Mouse (Mus musculus) liver, embryonic 13.5 days (tissue): ENCODE results near the gene Gm10309. TPM values are rescaled to one million over a fixed set of nuclear protein-coding genes. Genes with fewer than 3 reads are reported as not detected.

Experiments
- ATAC-seq: fragments of 200-750 bp; cut with Nextera tagmentation; 2 replicates; pipeline ENCODE4 v1.8.0; 2017; ENCODE audit warnings: low read depth, mild to moderate bottlenecking, moderate number of reproducible peaks, moderate library complexity
- DNase-seq: peaks from one replicate; pipeline ENCODE4 v3.0.0; 2022
- H3K27ac ChIP-seq: fragments of 300-500 bp; sonication (generic); 2 replicates; pipeline ENCODE4 v1.5.1; 2015; ENCODE audit warnings: moderate library complexity, mild to moderate bottlenecking, inconsistent platforms
- H3K27me3 ChIP-seq: fragments of 300-500 bp; sonication (generic); 2 replicates; pipeline ENCODE4 v1.6.1; 2015; ENCODE audit warnings: mild to moderate bottlenecking, inconsistent platforms
- H3K36me3 ChIP-seq: fragments of 300-500 bp; sonication (generic); 2 replicates; pipeline ENCODE4 v1.6.1; 2015; ENCODE audit warnings: mild to moderate bottlenecking, inconsistent platforms
- H3K4me1 ChIP-seq: fragments of 300-500 bp; sonication (generic); replicated peaks from 2 replicates; pipeline ENCODE4 v1.6.1; 2015; ENCODE audit warnings: inconsistent platforms
- H3K4me2 ChIP-seq: fragments of 300-500 bp; sonication (generic); 2 replicates; pipeline ENCODE4 v1.6.1; 2015; ENCODE audit warnings: inconsistent platforms, mild to moderate bottlenecking, moderate library complexity
- H3K4me3 ChIP-seq: fragments of 300-500 bp; sonication (generic); replicated peaks from 2 replicates; pipeline ENCODE4 v1.5.1; 2015; ENCODE audit warnings: mild to moderate bottlenecking, inconsistent platforms
- H3K9ac ChIP-seq: fragments of 300-500 bp; sonication (generic); 2 replicates; pipeline ENCODE4 v1.6.1; 2015; ENCODE audit warnings: mild to moderate bottlenecking, inconsistent platforms
- H3K9me3 ChIP-seq: fragments of 300-500 bp; sonication (generic); replicated peaks from 2 replicates; pipeline ENCODE4 v1.6.1; 2016; ENCODE audit warnings: inconsistent platforms
- WGBS: fragments of 180-500 bp; shearing (Covaris S2); methylation state at CpG from one replicate; pipeline ENCODE4 v1.1.7; 2015; ENCODE audit not compliant: insufficient replicate concordance; 5-methylcytosine and 5-hydroxymethylcytosine counted together
- polyA plus RNA-seq: library from polyadenylated mRNA; unstranded; fragments of >200 nt; fragmentation: Nextera tagmentation; extraction: Ambion mirVana; gene quantifications from 2 replicates; pipeline ENCODE4 v1.2.1, GENCODE M21; 2015

Gm10309 gene
- polyA plus RNA-seq, 1 experiment from 2014 or later, result not detected

DNA sequence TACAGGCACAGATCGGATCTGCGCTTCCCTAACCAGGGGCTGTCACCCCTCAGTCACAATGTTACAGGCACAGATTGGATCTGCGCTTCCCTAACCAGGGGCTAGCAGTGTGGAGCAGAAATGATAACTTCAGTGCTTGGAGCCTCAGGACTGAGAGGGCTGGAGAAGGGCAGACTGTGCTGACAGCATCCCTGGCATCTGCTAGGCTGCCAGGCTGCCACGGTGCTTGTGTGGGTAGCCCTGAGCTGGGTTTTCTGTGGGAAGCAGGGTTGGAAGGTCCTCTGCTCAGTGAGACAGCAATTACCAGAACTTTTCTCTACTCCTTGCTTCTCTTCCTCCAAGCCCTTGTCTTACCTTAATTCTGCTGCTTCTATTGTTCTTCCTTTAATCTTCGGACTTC is 37.1 kb downstream of the Gm10309 start:
- no peak for ATAC-seq
- Histone ChIP-seq H3K4me1 (peaks cover 23% of the 10 kb centered on the region), H3K4me2 (no peak overlapping the region), H3K36me3 (no peaks in the 10 kb centered on the region), H3K27me3 (no peaks in the 10 kb centered on the region), H3K9ac (no peak overlapping the region), H3K4me3 (no peak overlapping the region), H3K27ac (no peak overlapping the region), H3K9me3 (no peaks in the 10 kb centered on the region)
- no peak for DNase-seq
- WGBS, result 67% methylated on average over 5 of the region's 5 CpGs

DNA sequence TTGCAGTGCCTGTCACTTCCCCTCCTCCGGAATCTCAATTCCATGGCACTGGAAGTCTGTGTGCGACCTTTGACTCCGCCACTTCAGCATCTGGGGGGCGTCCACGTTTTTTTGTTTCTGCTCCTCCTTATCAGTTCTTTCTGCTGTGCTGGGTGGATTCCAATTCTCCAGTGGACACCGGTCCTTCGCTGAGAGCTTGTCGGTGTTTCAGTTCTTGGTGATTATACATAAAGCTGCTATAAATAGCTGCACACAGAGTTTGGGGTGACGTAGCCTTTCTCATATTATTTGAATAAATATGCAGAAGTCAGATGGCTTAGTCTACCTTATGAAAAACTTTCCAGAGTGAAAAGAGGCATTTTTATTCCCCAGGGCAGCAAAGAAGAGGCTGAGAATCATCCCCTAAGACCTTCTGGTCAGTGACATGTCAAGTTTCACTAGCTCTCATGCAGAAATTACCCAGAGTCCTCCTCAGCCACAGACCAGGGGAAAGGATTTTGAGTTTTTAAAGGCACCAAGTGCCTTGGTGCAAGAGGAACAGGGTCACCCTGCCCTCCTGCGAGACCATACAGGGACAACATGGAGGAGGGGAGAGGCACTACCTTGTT is 37.6 kb downstream of the Gm10309 start:
- Histone ChIP-seq H3K27me3 (no peaks in the 10 kb centered on the region), H3K4me2 (no peak overlapping the region), H3K4me1 (peaks cover 23% of the 10 kb centered on the region), H3K9ac (no peak overlapping the region), H3K4me3 (no peak overlapping the region), H3K9me3 (no peaks in the 10 kb centered on the region), H3K27ac (no peak overlapping the region), H3K36me3 (no peaks in the 10 kb centered on the region)
- DNase-seq, result no peak
- ATAC-seq, result no peak
- 61% methylated on average over 10 of the region's 10 CpGs for WGBS

DNA sequence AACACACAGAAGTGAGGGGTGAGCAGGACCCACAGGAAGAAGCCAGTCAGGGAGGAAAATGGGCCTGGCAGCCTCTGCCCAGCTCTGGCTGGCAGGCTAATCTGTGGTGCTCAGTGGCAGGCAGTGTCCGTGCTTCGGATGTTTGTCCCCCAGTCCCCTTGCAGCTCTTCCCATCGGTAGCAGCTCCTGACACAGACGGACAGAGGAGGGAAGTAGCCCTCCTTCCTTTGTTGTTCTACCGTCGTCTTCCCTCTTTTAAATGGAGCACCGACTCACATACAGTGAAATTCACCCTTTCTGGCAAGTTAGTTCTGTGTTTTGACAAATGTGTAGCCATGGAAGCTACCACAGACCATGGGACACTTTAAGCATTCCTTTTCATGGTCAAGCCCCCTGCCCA is 38.2 kb downstream of the Gm10309 start:
- Histone ChIP-seq H3K9ac (no peak overlapping the region), H3K4me3 (no peak overlapping the region), H3K4me2 (no peak overlapping the region), H3K4me1 (peaks cover 23% of the 10 kb centered on the region), H3K27me3 (no peaks in the 10 kb centered on the region), H3K36me3 (no peaks in the 10 kb centered on the region), H3K9me3 (no peaks in the 10 kb centered on the region), H3K27ac (no peak overlapping the region)
- ATAC-seq, result no peak
- WGBS, result 37% methylated on average over 7 of the region's 7 CpGs
- DNase-seq, result no peak

DNA sequence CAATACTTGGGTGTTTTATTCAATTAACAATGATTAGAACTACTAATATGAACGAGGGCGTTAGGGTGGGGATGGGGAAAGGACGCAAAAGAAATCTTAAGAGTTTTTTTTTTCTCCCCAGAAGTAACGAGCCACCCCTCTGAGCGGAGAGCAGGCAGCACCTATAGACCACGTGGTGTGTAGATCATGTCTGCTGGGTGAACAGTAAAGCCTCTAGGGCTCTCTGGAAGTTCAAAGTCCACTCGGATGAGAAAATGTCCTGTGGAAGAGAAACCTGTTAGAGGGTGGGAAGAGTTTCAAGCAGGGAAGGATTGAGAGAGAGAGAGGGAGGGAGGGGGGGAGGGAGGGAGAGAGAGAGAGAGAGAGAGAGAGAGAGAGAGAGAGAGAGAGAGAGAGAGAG is 38.6 kb downstream of the Gm10309 start:
- peaks cover 23% of the 10 kb centered on the region for H3K4me1 ChIP-seq
- no peak overlapping the region for H3K4me2 ChIP-seq
- H3K9me3 ChIP-seq, result no peaks in the 10 kb centered on the region
- DNase-seq (no peak), ATAC-seq (no peak)
- no peaks in the 10 kb centered on the region for H3K36me3 ChIP-seq
- no peak overlapping the region for H3K9ac ChIP-seq
- no peaks in the 10 kb centered on the region for H3K27me3 ChIP-seq
- no peak overlapping the region for H3K27ac ChIP-seq
- WGBS, result 60% methylated on average over 7 of the region's 7 CpGs
- H3K4me3 ChIP-seq, result no peak overlapping the region

DNA sequence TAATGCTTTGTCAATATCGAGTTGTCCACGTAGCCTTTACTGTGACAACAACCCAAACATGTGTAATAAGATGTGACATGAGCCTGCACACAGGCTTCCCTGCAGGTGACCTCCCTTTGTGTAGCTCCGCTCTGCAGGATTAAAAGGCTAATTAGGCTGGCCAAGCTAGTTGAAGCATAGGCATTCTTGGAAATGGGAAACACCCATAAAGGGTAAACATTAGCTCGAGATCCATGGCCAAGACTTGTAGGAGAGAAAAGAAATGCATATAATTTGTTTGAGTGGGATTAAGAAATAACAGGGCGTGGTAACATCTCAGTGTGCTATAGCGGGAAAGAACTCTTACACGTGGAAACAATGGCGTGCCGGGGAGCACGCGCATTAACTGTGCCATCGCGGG is 39.2 kb downstream of the Gm10309 start:
- H3K36me3 ChIP-seq, result no peaks in the 10 kb centered on the region
- no peaks in the 10 kb centered on the region for H3K27me3 ChIP-seq
- no peak for DNase-seq
- H3K9ac ChIP-seq, result no peak overlapping the region
- H3K4me2 ChIP-seq, result no peak overlapping the region
- H3K27ac ChIP-seq, result no peak overlapping the region
- H3K9me3 ChIP-seq, result no peaks in the 10 kb centered on the region
- WGBS, result 75% methylated on average over 13 of the region's 13 CpGs
- peaks cover 23% of the 10 kb centered on the region for H3K4me1 ChIP-seq
- no peak overlapping the region for H3K4me3 ChIP-seq
- no peak for ATAC-seq

DNA sequence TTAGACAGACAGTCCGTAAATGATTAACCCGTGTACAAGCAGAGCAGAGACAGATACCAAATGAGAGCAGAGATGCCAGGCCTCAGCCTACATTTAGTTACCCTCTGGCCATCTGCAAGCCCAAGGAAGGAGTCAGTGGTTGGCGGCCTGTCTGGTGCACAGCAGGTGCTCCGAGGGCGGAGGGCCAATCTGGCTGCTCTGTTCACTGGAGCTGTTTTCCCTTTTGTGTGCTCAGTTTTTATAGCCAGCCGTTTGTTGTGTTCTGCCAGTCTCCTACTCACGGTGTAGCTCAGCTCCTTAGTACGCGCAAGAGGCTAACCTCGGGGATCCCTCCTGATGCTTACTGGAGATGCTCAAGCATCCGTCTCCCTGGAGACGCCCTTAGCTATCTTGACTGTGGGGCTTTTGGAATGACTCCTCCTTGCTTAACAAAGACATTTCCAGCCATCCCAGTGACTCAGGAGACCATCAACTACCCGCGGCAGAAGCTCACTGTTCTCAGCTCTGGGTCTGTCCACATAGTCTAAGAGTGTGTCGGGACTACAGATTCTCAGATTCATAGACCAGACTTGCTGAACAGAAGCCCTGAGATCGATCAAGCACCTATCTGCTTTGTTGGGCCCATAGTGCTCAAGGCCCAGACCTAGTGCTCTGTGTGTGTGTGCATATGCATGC is 40.2 kb downstream of the Gm10309 start:
- H3K4me1 ChIP-seq, result peaks cover 23% of the 10 kb centered on the region
- no peak overlapping the region; the same call in 1 of the 2 replicates for H3K27ac ChIP-seq
- H3K4me2 ChIP-seq, result no peak overlapping the region
- H3K4me3 ChIP-seq, result no peak overlapping the region
- no peaks in the 10 kb centered on the region for H3K36me3 ChIP-seq
- no peaks in the 10 kb centered on the region for H3K27me3 ChIP-seq
- H3K9me3 ChIP-seq, result no peaks in the 10 kb centered on the region
- WGBS, result 68% methylated on average over 16 of the region's 16 CpGs
- DNase-seq (no peak), ATAC-seq (peak; percentile 69)
- no peak overlapping the region for H3K9ac ChIP-seq

DNA sequence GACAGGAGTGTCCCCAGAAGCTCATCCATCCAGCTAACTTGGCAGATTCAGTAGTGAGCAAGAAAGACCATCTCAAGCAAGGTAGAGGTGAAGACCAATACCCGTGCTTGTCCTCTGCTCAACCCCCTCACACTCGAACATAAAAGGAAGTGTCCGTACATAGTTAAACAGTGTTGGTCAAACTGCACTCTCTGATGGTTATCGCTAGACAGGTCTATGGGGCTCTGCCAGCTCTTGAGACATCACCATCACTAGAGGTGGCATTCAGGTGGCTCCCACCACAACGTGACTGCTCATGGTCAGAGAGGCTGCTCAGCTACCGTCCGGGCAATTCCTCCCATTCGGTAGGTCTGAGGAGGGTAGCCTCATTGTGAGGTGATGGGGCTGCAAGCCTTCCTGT is 40.8 kb downstream of the Gm10309 start:
- ATAC-seq, result peak; percentile 17; the same call in 1 of the 2 replicates
- no peak for DNase-seq
- no peak overlapping the region for H3K4me3 ChIP-seq
- no peak overlapping the region for H3K9ac ChIP-seq
- peaks cover 23% of the 10 kb centered on the region for H3K4me1 ChIP-seq
- no peak overlapping the region for H3K4me2 ChIP-seq
- WGBS, result 63% methylated on average over 8 of the region's 8 CpGs
- no peaks in the 10 kb centered on the region for H3K9me3 ChIP-seq
- no peaks in the 10 kb centered on the region for H3K27me3 ChIP-seq
- no peak overlapping the region for H3K27ac ChIP-seq
- no peaks in the 10 kb centered on the region for H3K36me3 ChIP-seq

DNA sequence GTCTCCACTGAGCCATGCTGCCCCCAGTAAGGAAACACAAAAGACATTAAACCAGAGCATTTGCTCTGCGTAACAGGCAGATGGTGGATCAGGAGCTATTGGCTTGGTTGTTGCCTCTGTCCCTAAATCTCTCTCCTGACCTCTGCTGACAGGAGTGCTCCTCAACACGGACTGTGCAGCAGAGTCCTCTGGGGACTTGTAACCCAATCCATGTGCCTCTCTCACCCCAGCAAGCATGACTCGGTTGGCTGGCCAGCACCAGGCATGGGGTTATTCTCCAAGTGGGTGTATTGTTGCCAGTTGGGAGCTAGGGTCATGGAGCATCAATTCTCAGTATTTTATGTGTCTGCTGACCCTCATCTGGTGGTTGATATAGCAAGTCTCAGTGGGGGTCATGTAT is 41.7 kb downstream of the Gm10309 start:
- no peak overlapping the region for H3K4me3 ChIP-seq
- no peak overlapping the region for H3K9ac ChIP-seq
- no peak overlapping the region for H3K4me2 ChIP-seq
- ATAC-seq (no peak), DNase-seq (no peak)
- WGBS, result 53% methylated on average over 3 of the region's 3 CpGs
- no peak overlapping the region for H3K27ac ChIP-seq
- no peaks in the 10 kb centered on the region for H3K9me3 ChIP-seq
- no peaks in the 10 kb centered on the region for H3K27me3 ChIP-seq
- H3K36me3 ChIP-seq, result no peaks in the 10 kb centered on the region
- H3K4me1 ChIP-seq, result peaks cover 23% of the 10 kb centered on the region

DNA sequence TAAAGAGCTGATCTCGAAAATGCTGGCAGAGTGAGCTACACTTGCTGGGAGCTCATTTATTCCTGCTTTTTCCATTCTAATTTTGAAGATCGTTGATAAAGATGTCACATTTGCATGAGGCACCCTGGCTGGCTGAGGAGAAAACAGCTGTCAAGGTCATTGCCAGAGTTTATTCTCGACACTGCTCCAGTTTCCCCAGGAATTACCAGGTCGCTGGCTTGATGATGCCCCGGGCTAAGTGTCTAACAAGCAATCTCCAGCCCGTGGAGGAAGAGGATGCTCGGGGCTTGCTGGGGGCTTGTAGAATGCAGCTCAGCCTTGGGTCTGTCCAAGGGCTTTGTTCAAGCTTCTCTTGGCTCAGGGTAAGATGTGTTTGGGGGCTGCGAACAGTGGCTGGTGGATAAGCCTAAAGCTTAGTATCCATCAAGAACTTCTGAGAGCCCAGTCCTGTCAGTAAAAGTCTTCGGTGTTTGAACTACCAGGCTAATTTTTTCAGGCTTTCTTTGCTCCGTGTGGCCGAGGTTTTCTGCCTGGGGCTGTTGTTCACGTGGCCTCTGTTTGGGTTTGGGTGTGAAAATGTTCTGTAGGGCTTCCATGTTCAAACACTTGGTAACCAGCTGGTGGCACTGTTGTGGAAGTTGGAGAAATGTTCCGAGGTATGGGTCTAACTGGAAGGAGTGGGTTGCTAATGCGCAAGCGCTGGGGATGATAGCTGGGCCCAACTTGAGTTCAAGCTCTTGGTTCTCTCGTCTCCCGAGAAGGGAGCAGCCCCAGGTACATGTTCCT is 44.2 kb downstream of the Gm10309 start:
- DNase-seq, result no peak
- 65% methylated on average over 17 of the region's 17 CpGs for WGBS
- H3K27ac ChIP-seq, result no peak overlapping the region

DNA sequence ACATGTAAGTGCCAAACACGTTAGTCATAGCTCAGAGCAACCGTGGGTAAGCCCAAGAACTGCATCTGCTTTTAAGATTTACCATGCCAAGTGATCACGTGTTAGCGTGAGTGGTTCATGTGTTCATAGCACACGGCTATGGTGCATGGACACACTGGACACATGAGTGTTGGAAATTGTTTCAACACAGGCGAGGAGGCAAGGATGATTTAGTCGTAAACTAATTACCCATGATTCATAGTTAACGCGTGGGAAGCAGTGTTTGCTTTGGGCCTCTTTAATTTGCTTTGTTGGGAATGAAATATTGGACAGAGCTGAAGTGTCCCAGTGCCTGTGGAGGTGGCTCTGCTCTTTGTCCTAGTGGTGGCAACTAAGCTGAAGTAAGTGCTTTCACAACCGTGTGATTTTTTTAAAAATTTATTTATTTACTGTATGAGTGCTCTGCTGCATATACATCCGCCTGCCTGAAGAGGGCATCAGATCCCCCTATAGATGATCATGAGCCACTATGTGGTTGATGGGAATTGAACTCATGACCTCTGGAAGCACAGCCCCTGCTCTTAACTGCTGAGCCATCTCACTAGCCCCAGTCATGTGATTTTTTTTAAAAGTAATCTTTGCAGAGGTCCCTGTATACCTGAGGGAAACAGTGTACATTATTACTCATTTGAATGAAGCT is 46.6 kb downstream of the Gm10309 start:
- H3K9ac ChIP-seq, result no peak overlapping the region

More for the DNA sequence above, 44.2 kb downstream of the Gm10309 start:
- Histone ChIP-seq H3K4me3 (no peak overlapping the region), H3K4me2 (no peak overlapping the region), H3K36me3 (no peaks in the 10 kb centered on the region), H3K9ac (no peak overlapping the region), H3K4me1 (peaks cover 9% of the 10 kb centered on the region), H3K27me3 (no peaks in the 10 kb centered on the region), H3K9me3 (no peaks in the 10 kb centered on the region)
- ATAC-seq, result no peak

DNA sequence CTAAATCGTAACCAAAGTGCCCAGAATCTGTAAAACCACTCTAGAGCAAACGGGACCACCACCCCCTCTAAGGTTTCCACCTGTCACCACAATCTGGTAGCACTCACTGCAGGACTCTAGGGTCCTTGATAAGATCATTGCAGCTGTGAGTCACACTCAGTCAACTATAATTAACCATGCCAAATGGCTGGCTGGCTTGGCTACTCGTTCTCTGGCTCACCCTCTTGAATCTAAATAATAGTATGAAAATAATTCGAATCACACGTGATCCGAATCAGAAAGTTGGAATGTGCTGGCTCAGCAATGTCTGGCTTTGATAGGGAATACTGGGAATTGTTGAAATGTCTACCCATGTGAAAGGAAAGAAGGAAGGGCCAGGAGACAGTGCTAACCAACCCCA is 48.5 kb downstream of the Gm10309 start:
- no peak for ATAC-seq
- no peaks in the 10 kb centered on the region for H3K27me3 ChIP-seq
- H3K4me3 ChIP-seq, result no peak overlapping the region
- H3K27ac ChIP-seq, result no peak overlapping the region
- no peaks in the 10 kb centered on the region for H3K4me1 ChIP-seq
- no peak for DNase-seq
- H3K9me3 ChIP-seq, result no peaks in the 10 kb centered on the region
- WGBS, result 72% methylated on average over 6 of the region's 6 CpGs
- no peaks in the 10 kb centered on the region for H3K36me3 ChIP-seq
- no peak overlapping the region for H3K4me2 ChIP-seq
- H3K9ac ChIP-seq, result no peak overlapping the region

More for the DNA sequence above, 46.6 kb downstream of the Gm10309 start:
- Histone ChIP-seq H3K4me1 (0 out of 2 replicates have a peak, but pooled peaks cover 1% of the 10 kb centered on the region), H3K27ac (no peak overlapping the region), H3K27me3 (no peaks in the 10 kb centered on the region), H3K9me3 (no peaks in the 10 kb centered on the region), H3K4me3 (no peak overlapping the region), H3K36me3 (no peaks in the 10 kb centered on the region), H3K4me2 (no peak overlapping the region)
- DNase-seq, result no peak
- ATAC-seq, result no peak
- WGBS, result 67% methylated on average over 11 of the region's 11 CpGs
